Mouse (Mus musculus) gastrocnemius, postnatal 36 days (tissue): ENCODE results near the gene Pbld1. TPM values are rescaled to one million over a fixed set of nuclear protein-coding genes. Genes with fewer than 3 reads are reported as not detected.

Experiments used
- DNase-seq, 2 experiments: peaks; one replicate each; pipeline ENCODE4 v3.0.0; 2022
- intact Hi-C: fragments of 180-260 bp; cut with DNase I; formaldehyde crosslinking; loops from one replicate; pipeline ENCODE4 v1.15.1; 2025
- total RNA-seq, 2 experiments: library from RNA; stranded (reverse); gene quantifications; 2 replicates each; pipeline ENCODE4 v1.2.3; 2021

The Pbld1 gene
- total RNA-seq, 2 experiments from 2014 or later: 0.32 to 0.89 TPM

GRCm38 (mm10) chr10:63127156-63127555, 67.2 kb downstream of the Pbld1 start:
- DNase-seq: no peak
- intact Hi-C loops: no loop called here

Other genes starting within 250 kb of the Pbld1 start
- gene Tet1, start 151.2 kb upstream of the Pbld1 start, total RNA-seq: 1 to 10 TPM; 2.2 to 4.2 TPM
- 10 to 100 TPM; 15.0 to 15.4 TPM for gene Slc25a16, start 139.5 kb upstream of the Pbld1 start, total RNA-seq
- gene Dna2, start 113.1 kb upstream of the Pbld1 start, total RNA-seq: under 1 TPM; 0.39 to 0.43 TPM
- gene Rufy2, start 79.9 kb upstream of the Pbld1 start, total RNA-seq: 1 to 10 TPM; 4.3 to 7.5 TPM
- gene Hnrnph3, start 35.9 kb upstream of the Pbld1 start, total RNA-seq: 10 to 100 TPM; 14.2 to 15.3 TPM
- 1 to 10 TPM; 2.7 to 3.2 TPM for gene Pbld2, start 35.8 kb upstream of the Pbld1 start, total RNA-seq
- not detected for gene Atoh7, start 39.5 kb downstream of the Pbld1 start, total RNA-seq
- 100 to 1,000 TPM; 252 to 293 TPM for gene Mypn, start 143.8 kb downstream of the Pbld1 start, total RNA-seq
- 10 to 100 TPM; 18.7 to 21.8 TPM for gene Herc4, start 183.6 kb downstream of the Pbld1 start, total RNA-seq